Mouse (Mus musculus): ENCODE data around the gene Mcee. TPM values are rescaled to one million over a fixed set of nuclear protein-coding genes. Genes with fewer than 3 reads are reported as not detected.

The Mcee gene
- polyA plus RNA-seq, 1 experiment from 2014 or later, result 37.1 TPM

GRCm38 (mm10) chr7:64371940-64372878 lies 20.2 kb upstream of the Mcee start:
- 81% methylated on average over 23 of the region's 23 CpGs for WGBS (ENCODE audit: insufficient replicate concordance)
- Histone ChIP-seq H3K4me2 (peak overlapping the region; percentile 78; the same call in 1 of the 2 replicates), H3K9me3 (replicated peaks) (no peaks in the 10 kb centered on the region)

GRCm38 (mm10) chr7:64373147-64373829 lies 19.1 kb upstream of the Mcee start:
- peak overlapping the region; percentile 78 for H3K4me2 ChIP-seq
- H3K9ac ChIP-seq, result peak overlapping the region; percentile 81
- H3K9me3 ChIP-seq (replicated peaks), result no peaks in the 10 kb centered on the region
- 10% methylated on average over 18 of the region's 18 CpGs for WGBS (ENCODE audit: insufficient replicate concordance)
- H3K4me1 ChIP-seq, result peaks cover 6% of the 10 kb centered on the region
- peaks cover 43% of the 10 kb centered on the region for H3K36me3 ChIP-seq
- ATAC-seq, result 0 out of 2 replicates have a peak, but pooled peaks have one; percentile 16
- H3K27ac ChIP-seq, result peak overlapping the region; percentile 89
- H3K4me3 ChIP-seq, result peak overlapping the region; percentile 75
- H3K27me3 ChIP-seq (replicated peaks), result no peaks in the 10 kb centered on the region

More at GRCm38 (mm10) chr7:64371940-64372878, 20.2 kb upstream of the Mcee start:
- Histone ChIP-seq H3K36me3 (peaks cover 34% of the 10 kb centered on the region), H3K4me1 (peaks cover 6% of the 10 kb centered on the region), H3K4me3 (no peak overlapping the region), H3K27me3 (replicated peaks) (no peaks in the 10 kb centered on the region), H3K9ac (no peak overlapping the region), H3K27ac (no peak overlapping the region)
- no peak for ATAC-seq

- ATAC-seq, result peak; percentile 94
- 4% methylated on average over 27 of the region's 27 CpGs for WGBS (ENCODE audit: insufficient replicate concordance)
These were observed 18.4 kb upstream of the Mcee start, which contains the start of gene Fan1 for GRCm38 (mm10) chr7:64373830-64374562. Gene Fan1 (minus strand): TSS chr7:64374095.

GRCm38 (mm10) chr7:64391479-64391878 lies 928 bp upstream of the Mcee start:
- WGBS (ENCODE audit: insufficient replicate concordance), result 2% methylated on average over 8 of the region's 8 CpGs
- H3K9me3 ChIP-seq (replicated peaks), result no peaks in the 10 kb centered on the region
- H3K27ac ChIP-seq, result peak overlapping the region; percentile 68

More at GRCm38 (mm10) chr7:64373830-64374562, 18.4 kb upstream of the Mcee start, which contains the start of gene Fan1:
- Histone ChIP-seq H3K4me2 (peak within 1 kb of the TSS; percentile 78), H3K27me3 (replicated peaks) (no peaks in the 10 kb centered on the region), H3K36me3 (peaks cover 43% of the 10 kb centered on the region), H3K27ac (peak within 1 kb of the TSS; percentile 89), H3K4me3 (peak within 1 kb of the TSS; percentile 75), H3K4me1 (peaks cover 6% of the 10 kb centered on the region), H3K9ac (peak within 1 kb of the TSS; percentile 81), H3K9me3 (replicated peaks) (no peaks in the 10 kb centered on the region)

GRCm38 (mm10) chr7:64392819-64393151 lies 378 bp downstream of the Mcee start:
- H3K4me3 ChIP-seq, result peak overlapping the region; percentile 79
- peak overlapping the region; percentile 82 for H3K9ac ChIP-seq
- no peaks in the 10 kb centered on the region for H3K9me3 ChIP-seq (replicated peaks)
- peaks cover 21% of the 10 kb centered on the region for H3K4me1 ChIP-seq
- peak overlapping the region; percentile 74 for H3K27ac ChIP-seq
- 1% methylated on average over 15 of the region's 15 CpGs for WGBS (ENCODE audit: insufficient replicate concordance)
- H3K4me2 ChIP-seq, result peak overlapping the region; percentile 87
- no peaks in the 10 kb centered on the region for H3K27me3 ChIP-seq (replicated peaks)
- H3K36me3 ChIP-seq, result peaks cover 21% of the 10 kb centered on the region
- ATAC-seq, result no peak; the same call in 1 of the 2 replicates

More at GRCm38 (mm10) chr7:64391479-64391878, 928 bp upstream of the Mcee start:
- peaks cover 34% of the 10 kb centered on the region for H3K36me3 ChIP-seq
- H3K4me3 ChIP-seq, result peak overlapping the region; percentile 79
- H3K27me3 ChIP-seq (replicated peaks), result no peaks in the 10 kb centered on the region
- ATAC-seq, result no peak
- peaks cover 21% of the 10 kb centered on the region for H3K4me1 ChIP-seq
- H3K4me2 ChIP-seq, result peak overlapping the region; percentile 87
- H3K9ac ChIP-seq, result peak overlapping the region; percentile 85

- Histone ChIP-seq H3K4me1 (no peaks in the 10 kb centered on the region), H3K9me3 (replicated peaks) (no peaks in the 10 kb centered on the region), H3K27me3 (replicated peaks) (no peaks in the 10 kb centered on the region), H3K4me3 (no peak overlapping the region), H3K9ac (no peak overlapping the region), H3K36me3 (peaks cover 6% of the 10 kb centered on the region), H3K27ac (no peak overlapping the region), H3K4me2 (no peak overlapping the region)
- no peak for ATAC-seq
- WGBS (ENCODE audit: insufficient replicate concordance), result 95% methylated on average over 1 of the region's 1 CpGs
These were observed 8.3 kb downstream of the Mcee start for GRCm38 (mm10) chr7:64400725-64401124.

- Histone ChIP-seq H3K4me2 (no peak overlapping the region), H3K27me3 (replicated peaks) (no peaks in the 10 kb centered on the region), H3K9me3 (replicated peaks) (no peaks in the 10 kb centered on the region), H3K4me3 (no peak overlapping the region), H3K9ac (no peak overlapping the region), H3K27ac (no peak overlapping the region), H3K4me1 (no peaks in the 10 kb centered on the region), H3K36me3 (peaks cover 6% of the 10 kb centered on the region)
- no peak for ATAC-seq
- 73% methylated on average over 4 of the region's 4 CpGs for WGBS (ENCODE audit: insufficient replicate concordance)
These were observed 10.0 kb downstream of the Mcee start for GRCm38 (mm10) chr7:64402452-64402851.

- Histone ChIP-seq H3K4me1 (no peaks in the 10 kb centered on the region), H3K4me3 (no peak overlapping the region), H3K9ac (no peak overlapping the region), H3K9me3 (replicated peaks) (no peaks in the 10 kb centered on the region), H3K4me2 (no peak overlapping the region), H3K27ac (no peak overlapping the region), H3K36me3 (peaks cover 3% of the 10 kb centered on the region), H3K27me3 (replicated peaks) (no peaks in the 10 kb centered on the region)
- ATAC-seq, result no peak
- WGBS (ENCODE audit: insufficient replicate concordance), result 66% methylated on average over 8 of the region's 8 CpGs
These were observed 11.6 kb downstream of the Mcee start for GRCm38 (mm10) chr7:64403989-64404388.

- ATAC-seq, result no peak
- Histone ChIP-seq H3K9me3 (replicated peaks) (no peaks in the 10 kb centered on the region), H3K9ac (no peak overlapping the region), H3K27me3 (replicated peaks) (no peaks in the 10 kb centered on the region), H3K4me2 (no peak overlapping the region), H3K27ac (no peak overlapping the region), H3K4me1 (no peaks in the 10 kb centered on the region), H3K36me3 (no peaks in the 10 kb centered on the region), H3K4me3 (no peak overlapping the region)
- WGBS (ENCODE audit: insufficient replicate concordance), result 51% methylated on average over 5 of the region's 5 CpGs
These were observed 32.5 kb downstream of the Mcee start for GRCm38 (mm10) chr7:64424861-64425260.

GRCm38 (mm10) chr7:64439595-64440518 lies 47.5 kb downstream of the Mcee start:
- WGBS (ENCODE audit: insufficient replicate concordance), result 53% methylated on average over 5 of the region's 5 CpGs
- Histone ChIP-seq H3K27ac (no peak overlapping the region), H3K4me2 (no peak overlapping the region)

GRCm38 (mm10) chr7:64440519-64440918 lies 48.1 kb downstream of the Mcee start:
- Histone ChIP-seq H3K4me1 (no peaks in the 10 kb centered on the region), H3K27me3 (replicated peaks) (no peaks in the 10 kb centered on the region), H3K27ac (no peak overlapping the region), H3K4me2 (no peak overlapping the region), H3K36me3 (no peaks in the 10 kb centered on the region), H3K9me3 (replicated peaks) (no peaks in the 10 kb centered on the region), H3K4me3 (no peak overlapping the region), H3K9ac (no peak overlapping the region)
- 60% methylated on average over 8 of the region's 8 CpGs for WGBS (ENCODE audit: insufficient replicate concordance)
- ATAC-seq, result no peak

More at GRCm38 (mm10) chr7:64439595-64440518, 47.5 kb downstream of the Mcee start:
- no peaks in the 10 kb centered on the region for H3K27me3 ChIP-seq (replicated peaks)
- no peak overlapping the region for H3K9ac ChIP-seq
- ATAC-seq, result no peak
- no peaks in the 10 kb centered on the region for H3K36me3 ChIP-seq
- no peaks in the 10 kb centered on the region for H3K9me3 ChIP-seq (replicated peaks)
- H3K4me1 ChIP-seq, result no peaks in the 10 kb centered on the region
- no peak overlapping the region for H3K4me3 ChIP-seq
